Mouse (Mus musculus) thymus, adult 2 months (tissue): Measurements from ENCODE around the gene Nme6. TPM values are rescaled to one million over a fixed set of nuclear protein-coding genes. Genes with fewer than 3 reads are reported as not detected.
"Not testable (repeated sequence)": the region's sequence is repeated elsewhere in the genome, so short reads cannot be mapped to it uniquely, and the experiment has no call there.

Experiments
- DNase-seq: peaks from one replicate; pipeline ENCODE4 v3.0.0; 2021
- H3K27ac ChIP-seq: fragments of 200-500 bp; 2 replicates; pipeline ENCODE4 v1.5.1; 2012; ENCODE audit warnings: low read length, control low read depth; ENCODE audit not compliant: control insufficient read depth, insufficient read depth
- H3K27me3 ChIP-seq: fragments of 200-500 bp; 2 replicates; pipeline ENCODE4 v1.6.1; 2012; ENCODE audit warnings: mild to moderate bottlenecking, low read length, moderate library complexity, mixed read lengths; ENCODE audit not compliant: control insufficient read depth, insufficient read depth
- H3K36me3 ChIP-seq: fragments of 200-500 bp; 2 replicates; pipeline ENCODE4 v1.6.1; 2012; ENCODE audit warnings: mild to moderate bottlenecking, low read length, moderate library complexity; ENCODE audit not compliant: control insufficient read depth, insufficient read depth
- H3K4me1 ChIP-seq: fragments of 200-500 bp; replicated peaks from 2 replicates; pipeline ENCODE4 v1.6.1; 2012; ENCODE audit warnings: low read length; ENCODE audit not compliant: control insufficient read depth, insufficient read depth
- H3K4me3 ChIP-seq: fragments of 200-500 bp; 2 replicates; pipeline ENCODE4 v1.5.1; 2012; ENCODE audit warnings: mild to moderate bottlenecking, low read length, control low read depth, moderate library complexity; ENCODE audit not compliant: control insufficient read depth, insufficient read depth
- CTCF ChIP-seq: fragments of 200-500 bp; IDR thresholded peaks from 2 replicates; pipeline ENCODE4 v1.5.1; 2012; ENCODE audit warnings: mild to moderate bottlenecking, control low read depth, low read length, moderate library complexity, borderline replicate concordance; ENCODE audit not compliant: control insufficient read depth, poor library complexity, insufficient read depth; ENCODE audit errors: extremely low read depth
- POLR2A ChIP-seq: fragments of 200-500 bp; IDR thresholded peaks from 2 replicates; pipeline ENCODE4 v1.6.1; 2012; ENCODE audit warnings: mild to moderate bottlenecking, low read length, control low read depth, moderate library complexity; ENCODE audit not compliant: control insufficient read depth, poor library complexity, insufficient read depth; ENCODE audit errors: extremely low read depth
- WGBS: fragments of 180-500 bp; shearing (Covaris S2); methylation state at CpG from one replicate; pipeline ENCODE4 v1.1.7; 2018; 5-methylcytosine and 5-hydroxymethylcytosine counted together
- polyA plus RNA-seq: library from polyadenylated mRNA; depleted of rRNA; stranded (reverse); fragments of >200 nt; gene quantifications from 2 replicates; pipeline ENCODE4 v1.2.3, GENCODE M21; 2012; rRNA removed

The Nme6 gene
- 18.5 and 21.3 TPM in 2 replicates for polyA plus RNA-seq

DNA sequence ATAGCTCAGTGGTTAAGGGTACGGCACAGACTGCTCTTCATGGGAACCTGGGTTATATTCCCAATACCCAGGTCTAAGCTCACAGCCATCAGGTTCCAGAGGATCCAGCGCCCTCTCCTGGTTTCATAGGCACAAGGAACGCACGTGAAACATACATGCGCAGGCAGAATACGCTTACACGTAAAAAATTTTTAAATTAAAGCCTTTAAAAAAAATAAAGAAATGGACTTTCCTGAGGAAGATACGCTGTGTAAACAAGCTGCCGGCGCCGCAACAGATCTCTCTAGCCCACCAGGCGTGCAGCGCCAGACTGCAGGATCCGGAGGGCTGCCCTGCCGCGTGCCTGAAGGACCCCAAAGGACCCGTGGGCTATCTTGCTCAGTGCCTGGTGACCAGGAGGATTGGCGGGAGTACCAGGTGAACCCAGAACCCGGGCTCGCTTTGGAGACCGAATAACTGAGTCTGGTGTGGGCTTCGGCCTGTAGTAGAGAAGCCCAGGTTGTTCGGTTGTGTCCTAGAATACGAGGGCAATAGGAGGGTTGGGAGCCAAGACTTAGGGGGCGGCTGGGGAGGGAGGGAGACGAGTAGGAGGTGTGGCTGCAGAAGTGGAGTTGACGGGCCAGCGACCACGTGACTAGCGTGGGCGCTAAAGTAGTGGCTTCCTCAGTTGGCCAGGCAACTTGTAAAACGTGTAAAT lies at the start of gene Nme6:
Gene Nme6 (plus strand): TSS at position 359 of the 697 bp plus-strand sequence.
- TF ChIP-seq CTCF (no peak; the same call in 1 of the 2 replicates), POLR2A (0 out of 2 replicates have a peak, but pooled peaks have one; percentile 21)
- Histone ChIP-seq H3K27ac (no peak within 1 kb of the TSS), H3K4me3 (peak within 1 kb of the TSS; percentile 92), H3K36me3 (no peaks in the 10 kb centered on the region), H3K4me1 (peaks cover 5% of the 10 kb centered on the region), H3K27me3 (no peaks in the 10 kb centered on the region)
- DNase-seq, result peak; percentile 86
- under 1% methylated on average over 32 of the region's 32 CpGs for WGBS

GRCm38 (mm10) chr9:109790570-109790969 lies 42.0 kb upstream of the Nme6 start, which contains the start of gene Fbxw27:
Gene Fbxw27 (minus strand): TSS chr9:109790670.
- H3K4me1 ChIP-seq, DNase-seq, H3K4me3 ChIP-seq, H3K36me3 ChIP-seq, H3K27ac ChIP-seq, H3K27me3 ChIP-seq: not testable (repeated sequence)
- 90% methylated on average over 4 of the region's 4 CpGs for WGBS

DNA sequence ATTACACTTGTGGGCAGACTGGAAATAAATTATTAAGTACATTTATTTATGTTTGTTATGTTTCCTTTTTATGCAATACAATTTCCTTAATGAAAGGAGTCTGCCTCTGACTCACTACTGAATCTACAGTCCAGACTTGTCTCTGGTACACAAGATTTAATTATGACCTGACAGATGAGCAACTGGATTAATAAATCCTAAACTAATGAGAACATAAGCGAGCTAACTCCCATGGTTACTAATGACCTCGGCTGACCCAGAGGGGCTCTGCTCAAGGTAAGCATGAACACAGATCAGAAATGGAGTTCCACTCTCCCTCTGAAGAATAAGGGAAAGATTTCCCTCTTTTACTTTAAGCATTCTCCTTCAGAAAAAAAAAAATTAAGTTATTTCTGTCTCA lies 37.3 kb upstream of the Nme6 start:
- no peak for DNase-seq
- 94% methylated on average over 2 of the region's 2 CpGs for WGBS
- no peaks in the 10 kb centered on the region for H3K27me3 ChIP-seq

GRCm38 (mm10) chr9:109795811-109796210 lies 36.7 kb upstream of the Nme6 start:
- no peak for DNase-seq
- Histone ChIP-seq H3K36me3 (no peaks in the 10 kb centered on the region), H3K27me3 (no peaks in the 10 kb centered on the region), H3K27ac (no peak overlapping the region), H3K4me3 (no peak overlapping the region), H3K4me1 (no peaks in the 10 kb centered on the region)
- no peak for TF ChIP-seq POLR2A
- no peak for TF ChIP-seq CTCF
- WGBS, result 87% methylated on average over 2 of the region's 2 CpGs

More for the DNA sequence above, 37.3 kb upstream of the Nme6 start:
- TF ChIP-seq CTCF (no peak), POLR2A (no peak)
- H3K36me3 ChIP-seq, result no peaks in the 10 kb centered on the region
- no peaks in the 10 kb centered on the region for H3K4me1 ChIP-seq
- no peak overlapping the region for H3K27ac ChIP-seq
- no peak overlapping the region for H3K4me3 ChIP-seq

GRCm38 (mm10) chr9:109798051-109798450 lies 34.5 kb upstream of the Nme6 start:
- Histone ChIP-seq H3K4me3 (no peak overlapping the region), H3K27me3 (no peaks in the 10 kb centered on the region), H3K27ac (no peak overlapping the region), H3K4me1 (no peaks in the 10 kb centered on the region), H3K36me3 (no peaks in the 10 kb centered on the region)
- WGBS, result 97% methylated on average over 1 of the region's 1 CpGs
- DNase-seq, result peak; percentile 21
- TF ChIP-seq CTCF (no peak), POLR2A (no peak)

DNA sequence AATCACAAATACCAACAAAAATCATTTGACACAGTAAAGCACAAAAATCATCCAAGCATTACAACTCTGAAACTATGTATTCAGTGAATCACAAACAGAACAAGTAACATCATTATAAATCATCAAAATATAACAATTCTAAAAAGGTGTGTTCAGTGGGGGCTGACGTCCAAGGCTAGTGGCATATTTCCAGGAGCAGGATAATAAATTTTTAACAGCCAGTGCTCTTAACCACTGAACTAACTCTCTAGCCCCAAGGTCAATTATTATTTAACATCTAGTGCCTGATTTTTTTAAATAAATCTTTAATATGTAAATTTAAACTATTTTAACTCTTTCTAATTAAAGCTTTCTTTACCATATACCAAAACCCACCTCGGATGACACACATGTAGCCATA lies 27.0 kb upstream of the Nme6 start:
- H3K4me1 ChIP-seq, DNase-seq, H3K36me3 ChIP-seq, H3K4me3 ChIP-seq, H3K27me3 ChIP-seq, H3K27ac ChIP-seq: not testable (repeated sequence)
- WGBS, result 92% methylated on average over 2 of the region's 2 CpGs

GRCm38 (mm10) chr9:109806260-109806659 lies 26.3 kb upstream of the Nme6 start:
- Histone ChIP-seq H3K27me3 (no peaks in the 10 kb centered on the region), H3K36me3 (no peaks in the 10 kb centered on the region), H3K27ac (no peak overlapping the region), H3K4me3 (no peak overlapping the region), H3K4me1 (no peaks in the 10 kb centered on the region)
- DNase-seq, result no peak
- WGBS, result 43% methylated on average over 1 of the region's 1 CpGs
- TF ChIP-seq POLR2A (no peak), CTCF (no peak)
